Mouse (Mus musculus) MEL (cell line): ENCODE measurements around the gene Dlgap1.

ENCODE experiments used
- CTCF ChIP-seq, 3 experiments: IDR thresholded peaks in 2 of 3; conservative IDR thresholded peaks in 1 of 3; 2 replicates each; pipeline ENCODE4 v1.5.1; 2011 to 2012; ENCODE audit warnings: low read length in 3 of 3, low read depth in 2 of 3, mild to moderate bottlenecking in 2 of 3, improper control_type of control experiment in 1 of 3, inconsistent platforms in 1 of 3, mixed read lengths in 1 of 3, moderate library complexity in 1 of 3; ENCODE audit not compliant: control insufficient read depth in 1 of 3, insufficient read depth in 1 of 3, poor library complexity in 1 of 3, severe bottlenecking in 1 of 3
- ELF1 ChIP-seq: IDR thresholded peaks from 2 replicates; pipeline ENCODE4 v1.6.1; 2014; ENCODE audit warnings: low read depth, mild to moderate bottlenecking, inconsistent platforms, low read length, improper control_type of control experiment, moderate library complexity
- MAFK ChIP-seq: IDR thresholded peaks from 2 replicates; pipeline ENCODE4 v1.6.1; 2011; ENCODE audit warnings: low read depth, mild to moderate bottlenecking, low read length, improper control_type of control experiment, borderline replicate concordance
- MYB ChIP-seq: IDR thresholded peaks from 2 replicates; pipeline ENCODE4 v1.6.1; 2011; ENCODE audit warnings: mild to moderate bottlenecking, low read depth, low read length, improper control_type of control experiment
- POLR2A ChIP-seq, 2 experiments: IDR thresholded peaks; 2 replicates each; pipeline ENCODE4 v1.6.1; 2011 to 2012; ENCODE audit warnings: low read length in 2 of 2, mild to moderate bottlenecking in 2 of 2, control low read depth in 1 of 2, improper control_type of control experiment in 1 of 2, low read depth in 1 of 2, moderate library complexity in 1 of 2; ENCODE audit not compliant: control insufficient read depth in 1 of 2, insufficient read depth in 1 of 2, poor library complexity in 1 of 2

DNA sequence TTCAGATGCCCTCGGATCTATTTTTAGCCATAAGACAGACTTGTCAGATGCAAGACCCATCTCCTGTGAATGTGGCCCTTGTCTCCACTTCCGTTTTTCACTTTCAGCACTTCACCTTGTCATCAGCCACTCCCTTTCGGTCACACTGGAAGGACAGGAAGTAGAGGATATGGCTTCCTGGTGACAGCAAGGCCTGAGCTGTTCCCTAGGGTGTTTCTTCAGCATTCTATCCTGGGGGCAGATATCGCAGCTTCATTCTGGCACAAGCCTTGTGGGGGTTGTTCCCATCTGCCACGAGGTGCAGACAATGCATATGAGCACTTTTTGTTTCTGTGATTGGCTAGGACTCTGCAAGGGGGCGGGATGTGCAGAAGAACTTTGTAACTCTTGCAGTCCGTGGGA, 502.1 kb downstream of the Dlgap1 start:
- TF ChIP-seq ELF1 = no peak
- TF ChIP-seq CTCF (IDR thresholded peaks at IDR 0.05 in 2 of 3, conservative IDR thresholded peaks at IDR 0.05 in 1 of 3; ENCODE audit: control insufficient read depth in 1 of 3, insufficient read depth in 1 of 3, low read depth in 2 of 3, low read length in 3 of 3, poor library complexity in 1 of 3, severe bottlenecking in 1 of 3) = no peak
- TF ChIP-seq MYB = no peak
- TF ChIP-seq POLR2A (IDR thresholded peaks at IDR 0.05; ENCODE audit: control insufficient read depth in 1 of 2, insufficient read depth in 1 of 2, low read depth in 1 of 2, low read length in 2 of 2, poor library complexity in 1 of 2) = no peak
- no peak for TF ChIP-seq MAFK
